Mouse (Mus musculus) megakaryocyte-erythroid progenitor cell, adult 5 weeks (primary cell): ENCODE measurements around the gene Aprt. TPM values are rescaled to one million over a fixed set of nuclear protein-coding genes. Genes with fewer than 3 reads are reported as not detected.

Source experiments
- polyA plus RNA-seq: library from polyadenylated mRNA; stranded (reverse); fragments of >175 nt; gene quantifications from 2 replicates; pipeline ENCODE4 v1.2.3, GENCODE M21; 2012

Aprt gene
- polyA plus RNA-seq: 259 and 276 TPM in 2 replicates

GRCm38 (mm10) chr8:122576648-122577022 is at the start of gene Aprt:
Aprt (minus strand) TSS chr8:122576909.

GRCm38 (mm10) chr8:122622727-122623126 is 46.0 kb upstream of the Aprt start, which contains the start of gene Pabpn1l:
Pabpn1l (minus strand) TSS chr8:122622739.

GRCm38 (mm10) chr8:122611295-122612133 is 34.8 kb upstream of the Aprt start, which contains the start of the genes Galns and Trappc2l:
Galns (minus strand) TSS chr8:122611463.
Trappc2l (plus strand) TSS chr8:122611640.

GRCm38 (mm10) chr8:122567361-122568108 is 9.2 kb downstream of the Aprt start, which contains the start of gene Cdt1:
Cdt1 (plus strand) TSS chr8:122568015.

GRCm38 (mm10) chr8:122551265-122552051 is 25.3 kb downstream of the Aprt start, which contains the start of gene Piezo1:
Piezo1 (minus strand) TSS chr8:122551329.

Other genes with a start within 250 kb of the Aprt start
- 0.05 TPM in 1 of 2 replicates, not detected in the other for gene Trhr2, start 216.2 kb downstream of the Aprt start, polyA plus RNA-seq
- 119 and 172 TPM in 2 replicates for gene Zc3h18, start 200.3 kb downstream of the Aprt start, polyA plus RNA-seq
- 0.98 and 1.5 TPM in 2 replicates for gene Il17c, start 154.9 kb downstream of the Aprt start, polyA plus RNA-seq
- gene Cyba, start 144.0 kb downstream of the Aprt start, polyA plus RNA-seq: 676 and 930 TPM in 2 replicates
- 8.7 and 10.5 TPM in 2 replicates for gene Mvd, start 133.5 kb downstream of the Aprt start, polyA plus RNA-seq
- gene Snai3, start 116.2 kb downstream of the Aprt start, polyA plus RNA-seq: 0.22 TPM in 2 replicates
- gene Rnf166, start 100.8 kb downstream of the Aprt start, polyA plus RNA-seq: 72.3 and 82.1 TPM in 2 replicates
- gene Ctu2, start 100.8 kb downstream of the Aprt start, polyA plus RNA-seq: 26.0 and 31.1 TPM in 2 replicates
- 76.7 and 90.2 TPM in 2 replicates for gene Piezo1, start 25.6 kb downstream of the Aprt start, polyA plus RNA-seq
- 400 and 435 TPM in 2 replicates for gene Cdt1, start 8.9 kb downstream of the Aprt start, polyA plus RNA-seq
- gene Galns, start 34.6 kb upstream of the Aprt start, polyA plus RNA-seq: 23.7 and 36.9 TPM in 2 replicates
- gene Trappc2l, start 34.7 kb upstream of the Aprt start, polyA plus RNA-seq: 0.58 and 1.0 TPM in 2 replicates
- gene Pabpn1l, start 45.8 kb upstream of the Aprt start, polyA plus RNA-seq: 0.07 TPM in 1 of 2 replicates, not detected in the other
- 112 and 122 TPM in 2 replicates for gene Cbfa2t3, start 122.2 kb upstream of the Aprt start, polyA plus RNA-seq
- 31.1 and 32.5 TPM in 2 replicates for gene Acsf3, start 198.6 kb upstream of the Aprt start, polyA plus RNA-seq